Mouse (Mus musculus) lung, embryonic 14.5 days (tissue): ENCODE measurements around the gene Cxcr6. TPM values are rescaled to one million over a fixed set of nuclear protein-coding genes. Genes with fewer than 3 reads are reported as not detected.

Experiments used
- ATAC-seq: fragments of 200-750 bp; cut with Nextera tagmentation; 2 replicates; pipeline ENCODE4 v1.8.0; 2017; ENCODE audit warnings: mild to moderate bottlenecking, moderate TSS enrichment, moderate library complexity; ENCODE audit not compliant: insufficient read depth
- DNase-seq: peaks from one replicate; pipeline ENCODE4 v3.0.0-alpha.2; 2015
- H3K27ac ChIP-seq: fragments of 300-500 bp; sonication (generic); 2 replicates; pipeline ENCODE4 v1.5.1; 2014; ENCODE audit warnings: low read depth, mild to moderate bottlenecking, moderate library complexity
- H3K27me3 ChIP-seq: fragments of 300-500 bp; sonication (generic); 2 replicates; pipeline ENCODE4 v1.6.1; 2014; ENCODE audit warnings: low read length, control low read depth; ENCODE audit not compliant: insufficient read depth
- H3K36me3 ChIP-seq: fragments of 300-500 bp; sonication (generic); 2 replicates; pipeline ENCODE4 v1.6.1; 2014; ENCODE audit warnings: control low read depth; ENCODE audit not compliant: insufficient read depth
- H3K4me1 ChIP-seq: fragments of 300-500 bp; sonication (generic); 2 replicates; pipeline ENCODE4 v1.6.1; 2014; ENCODE audit warnings: antibody characterized with exemption, control low read depth; ENCODE audit not compliant: insufficient read depth
- H3K4me2 ChIP-seq: fragments of 300-500 bp; sonication (generic); 2 replicates; pipeline ENCODE4 v1.6.1; 2014; ENCODE audit warnings: mild to moderate bottlenecking
- H3K4me3 ChIP-seq: fragments of 300-500 bp; sonication (generic); 2 replicates; pipeline ENCODE4 v1.5.1; 2014; ENCODE audit warnings: low read depth, low read length
- H3K9ac ChIP-seq: fragments of 300-500 bp; sonication (generic); 2 replicates; pipeline ENCODE4 v1.6.1; 2014
- H3K9me3 ChIP-seq: fragments of 300-500 bp; sonication (generic); 2 replicates; pipeline ENCODE4 v1.6.1; 2016; ENCODE audit warnings: low read depth, low read length, control low read depth
- CTCF ChIP-seq: IDR thresholded peaks from 2 replicates; pipeline ENCODE4 v1.5.1; 2016; ENCODE audit warnings: antibody characterized with exemption, low read depth
- WGBS: fragments of 180-500 bp; shearing (Covaris S2); extraction: QIAGEN DNeasy Blood & Tissue Kit; methylation state at CpG from one replicate; pipeline ENCODE4 v1.1.7; 2014; 5-methylcytosine and 5-hydroxymethylcytosine counted together
- polyA plus RNA-seq: library from polyadenylated mRNA; unstranded; fragments of >200 nt; fragmentation: Nextera tagmentation; extraction: Ambion mirVana; gene quantifications from 2 replicates; pipeline ENCODE4 v1.2.1, GENCODE M21; 2014

Gene Cxcr6
- 0.25 and 0.28 TPM in 2 replicates for polyA plus RNA-seq

GRCm38 (mm10) chr9:123806267-123806666, at the start of gene Cxcr6:
Gene Cxcr6 (plus strand): TSS chr9:123806475.
- DNase-seq, result no peak
- no peak within 1 kb of the TSS for H3K27ac ChIP-seq
- no peak within 1 kb of the TSS for H3K4me3 ChIP-seq
- 84% methylated on average over 5 of the region's 5 CpGs for WGBS
- H3K4me1 ChIP-seq, result no peaks in the 10 kb centered on the region
- no peak within 1 kb of the TSS for H3K9ac ChIP-seq
- no peak for ATAC-seq
- peaks cover 11% of the 10 kb centered on the region for H3K36me3 ChIP-seq
- no peak for TF ChIP-seq CTCF
- H3K4me2 ChIP-seq, result no peak within 1 kb of the TSS
- no peaks in the 10 kb centered on the region for H3K27me3 ChIP-seq
- H3K9me3 ChIP-seq, result no peaks in the 10 kb centered on the region

- no peak for TF ChIP-seq CTCF
- whole genome bisulfite sequencing, result 67% methylated on average over 3 of the region's 3 CpGs
- H3K4me2 ChIP-seq, result no peak overlapping the region
- no peak overlapping the region for H3K4me3 ChIP-seq
- DNase-seq, result no peak
- H3K4me1 ChIP-seq, result no peaks in the 10 kb centered on the region
- no peak for ATAC-seq
- H3K27ac ChIP-seq, result no peak overlapping the region
- no peaks in the 10 kb centered on the region for H3K27me3 ChIP-seq
- H3K9ac ChIP-seq, result no peak overlapping the region
- no peaks in the 10 kb centered on the region for H3K9me3 ChIP-seq
- no peaks in the 10 kb centered on the region for H3K36me3 ChIP-seq
Measured at GRCm38 (mm10) chr9:123756752-123757151, 49.5 kb upstream of the Cxcr6 start.

- no peak for TF ChIP-seq CTCF
- H3K4me2 ChIP-seq, result no peak overlapping the region
- H3K36me3 ChIP-seq, result no peaks in the 10 kb centered on the region
- no peaks in the 10 kb centered on the region for H3K9me3 ChIP-seq
- H3K4me3 ChIP-seq, result no peak overlapping the region
- no peak overlapping the region for H3K9ac ChIP-seq
- DNase-seq (no peak), ATAC-seq (no peak)
- H3K4me1 ChIP-seq, result no peaks in the 10 kb centered on the region
- H3K27ac ChIP-seq, result no peak overlapping the region
- no peaks in the 10 kb centered on the region for H3K27me3 ChIP-seq
- WGBS, result 30% methylated on average over 2 of the region's 2 CpGs
Measured at GRCm38 (mm10) chr9:123757326-123757725, 48.9 kb upstream of the Cxcr6 start.

GRCm38 (mm10) chr9:123758156-123758555, 48.1 kb upstream of the Cxcr6 start:
- TF ChIP-seq CTCF, result no peak
- WGBS, result 68% methylated on average over 1 of the region's 1 CpGs

GRCm38 (mm10) chr9:123758645-123759044, 47.6 kb upstream of the Cxcr6 start:
- Histone ChIP-seq H3K9ac (no peak overlapping the region), H3K4me1 (no peaks in the 10 kb centered on the region), H3K27me3 (no peaks in the 10 kb centered on the region), H3K4me2 (no peak overlapping the region), H3K4me3 (no peak overlapping the region), H3K27ac (no peak overlapping the region), H3K36me3 (no peaks in the 10 kb centered on the region), H3K9me3 (no peaks in the 10 kb centered on the region)
- ATAC-seq (no peak), DNase-seq (no peak)
- WGBS, result 49% methylated on average over 4 of the region's 4 CpGs
- TF ChIP-seq CTCF, result no peak

More at GRCm38 (mm10) chr9:123758156-123758555, 48.1 kb upstream of the Cxcr6 start:
- H3K9ac ChIP-seq, result no peak overlapping the region
- H3K36me3 ChIP-seq, result no peaks in the 10 kb centered on the region
- H3K27ac ChIP-seq, result no peak overlapping the region
- H3K4me3 ChIP-seq, result no peak overlapping the region
- H3K27me3 ChIP-seq, result no peaks in the 10 kb centered on the region
- ATAC-seq (no peak), DNase-seq (no peak)
- H3K9me3 ChIP-seq, result no peaks in the 10 kb centered on the region
- no peaks in the 10 kb centered on the region for H3K4me1 ChIP-seq
- no peak overlapping the region for H3K4me2 ChIP-seq

- WGBS, result 82% methylated on average over 3 of the region's 3 CpGs
Measured at GRCm38 (mm10) chr9:123760806-123761205, 45.5 kb upstream of the Cxcr6 start.

GRCm38 (mm10) chr9:123762886-123763285, 43.4 kb upstream of the Cxcr6 start:
- Histone ChIP-seq H3K9ac (no peak overlapping the region), H3K27me3 (no peaks in the 10 kb centered on the region), H3K4me1 (no peaks in the 10 kb centered on the region), H3K4me2 (no peak overlapping the region), H3K36me3 (no peaks in the 10 kb centered on the region), H3K27ac (no peak overlapping the region), H3K4me3 (no peak overlapping the region), H3K9me3 (no peaks in the 10 kb centered on the region)
- WGBS, result 76% methylated on average over 4 of the region's 4 CpGs
- DNase-seq (no peak), ATAC-seq (no peak)
- no peak for TF ChIP-seq CTCF

More at GRCm38 (mm10) chr9:123760806-123761205, 45.5 kb upstream of the Cxcr6 start:
- H3K9me3 ChIP-seq, result no peaks in the 10 kb centered on the region
- ATAC-seq, result no peak
- H3K27me3 ChIP-seq, result no peaks in the 10 kb centered on the region
- no peak overlapping the region for H3K9ac ChIP-seq
- no peak overlapping the region for H3K4me3 ChIP-seq
- no peak overlapping the region for H3K27ac ChIP-seq
- no peak for DNase-seq
- no peaks in the 10 kb centered on the region for H3K4me1 ChIP-seq
- H3K36me3 ChIP-seq, result no peaks in the 10 kb centered on the region
- H3K4me2 ChIP-seq, result no peak overlapping the region
- TF ChIP-seq CTCF, result no peak

GRCm38 (mm10) chr9:123763771-123764170, 42.5 kb upstream of the Cxcr6 start:
- no peaks in the 10 kb centered on the region for H3K27me3 ChIP-seq
- WGBS, result 65% methylated on average over 3 of the region's 3 CpGs
- ATAC-seq (no peak), DNase-seq (no peak)
- H3K9ac ChIP-seq, result no peak overlapping the region
- H3K4me2 ChIP-seq, result no peak overlapping the region
- H3K4me1 ChIP-seq, result no peaks in the 10 kb centered on the region
- TF ChIP-seq CTCF, result no peak
- no peak overlapping the region for H3K4me3 ChIP-seq
- no peak overlapping the region for H3K27ac ChIP-seq
- no peaks in the 10 kb centered on the region for H3K9me3 ChIP-seq
- H3K36me3 ChIP-seq, result no peaks in the 10 kb centered on the region
